Mouse (Mus musculus): ENCODE results near the gene Espn.

DNA sequence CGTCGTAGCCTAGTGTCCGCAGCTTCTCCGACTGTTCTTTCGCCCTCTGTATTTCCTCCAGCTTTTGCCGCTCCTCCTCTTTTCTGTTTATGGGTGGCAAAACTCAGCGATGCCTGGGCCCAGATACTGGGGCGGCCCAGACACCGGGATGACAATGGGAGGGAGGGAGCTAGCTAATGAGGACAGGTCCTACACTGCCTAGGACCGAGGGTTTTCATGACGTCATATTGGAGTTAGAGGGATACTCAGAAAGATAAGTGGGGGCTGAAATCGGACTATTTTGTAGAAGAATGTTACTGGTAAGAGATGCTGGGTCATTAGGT is 31.0 kb downstream of the Espn start:
- TF ChIP-seq CTCF (IDR thresholded peaks at IDR 0.05) (no peak), EP300 (IDR thresholded peaks at IDR 0.05) (no peak)

Data from lung, postnatal 0 days (tissue).